Mouse (Mus musculus) erythroid progenitor cell, adult 5-6 weeks (primary cell): ENCODE results near the gene Nppb. TPM values are rescaled to one million over a fixed set of nuclear protein-coding genes. Genes with fewer than 3 reads are reported as not detected.

Source experiments
- ATAC-seq: replicated peaks from 2 replicates; pipeline ENCODE4 v1.8.0; 2016; ENCODE audit warnings: moderate number of reproducible peaks, mild to moderate bottlenecking, moderate TSS enrichment, inconsistent platforms; ENCODE audit not compliant: poor library complexity, low FRiP score, severe bottlenecking
- total RNA-seq, 2 experiments: library from RNA; stranded (forward) in 1 of 2; stranded (reverse) in 1 of 2; fragments of 150-400 nt in 1 of 2; fragments of 186-747, 209-891 nt in 1 of 2; gene quantifications; 2 replicates each; pipeline versions ENCODE4 v1.2.3 to v1.2.4; 2015 to 2017; ENCODE audit warnings: low replicate concordance in 2 of 2

The Nppb gene
- total RNA-seq, 2 experiments from 2014 or later: not detected

GRCm38 (mm10) chr4:147968816-147969215 lies 16.8 kb upstream of the Nppb start:
- no peak for ATAC-seq

DNA sequence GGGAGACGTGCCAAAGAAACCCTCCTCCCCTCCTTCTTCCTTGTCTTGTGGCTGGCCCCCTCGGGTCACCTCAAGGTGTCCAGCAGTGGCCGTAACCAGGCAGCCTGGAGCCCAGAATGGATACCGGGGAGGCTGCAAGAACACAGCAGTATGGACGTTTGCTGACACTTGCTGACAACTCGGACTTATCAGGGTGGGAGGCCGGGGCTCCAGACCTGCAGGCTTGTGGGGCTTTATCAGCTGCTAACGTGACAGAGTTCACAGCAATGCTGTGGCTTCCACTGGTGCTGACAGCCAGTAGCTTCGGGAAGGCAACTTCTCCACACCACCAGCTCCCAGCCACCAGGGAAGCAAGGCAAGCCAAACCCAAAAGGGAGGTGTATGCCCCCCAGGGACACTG lies 16.3 kb upstream of the Nppb start:
- ATAC-seq: no peak

DNA sequence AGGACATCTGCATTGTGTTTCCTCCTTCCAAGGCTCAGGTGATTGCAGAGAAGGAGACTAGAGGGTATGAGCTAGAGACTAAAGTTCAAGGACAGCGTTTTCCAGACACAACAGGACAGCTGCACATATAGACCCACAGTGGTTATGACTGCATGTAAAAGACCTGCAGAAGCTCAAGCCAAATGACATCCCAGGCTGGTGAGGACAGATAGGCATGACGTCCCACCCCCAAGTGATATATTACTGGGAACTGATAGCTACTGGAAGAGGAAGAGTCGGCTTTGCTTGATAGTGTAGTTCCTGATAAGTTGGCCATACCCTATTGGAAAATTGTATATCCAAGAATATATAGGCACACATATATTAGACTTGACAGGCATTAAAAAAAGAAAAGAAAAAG lies 9.4 kb upstream of the Nppb start:
- no peak for ATAC-seq

GRCm38 (mm10) chr4:147977726-147978125 lies 7.9 kb upstream of the Nppb start:
- ATAC-seq: no peak

GRCm38 (mm10) chr4:147978391-147978790 lies 7.2 kb upstream of the Nppb start:
- ATAC-seq: no peak

DNA sequence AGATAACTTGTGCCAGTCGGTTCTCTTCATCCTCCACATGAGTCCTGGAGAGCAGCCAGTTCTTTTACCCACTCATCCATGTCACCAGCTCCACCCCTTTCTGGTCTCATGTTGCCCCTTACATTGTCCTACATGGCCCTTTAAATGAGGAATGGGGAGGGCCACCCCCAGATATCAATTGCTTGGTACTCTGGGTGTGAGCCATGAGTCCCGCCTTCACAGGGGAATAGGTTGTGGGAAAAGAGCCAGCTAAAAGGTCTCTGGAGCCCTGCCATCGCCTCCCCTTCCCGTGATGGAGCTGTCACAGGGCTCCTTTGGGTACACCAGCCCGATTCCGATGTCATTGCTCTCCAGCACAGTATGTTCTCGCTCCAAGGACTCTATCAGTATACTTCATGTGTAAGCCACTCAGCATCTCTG lies 6.1 kb upstream of the Nppb start:
- no peak for ATAC-seq

- ATAC-seq: no peak
Observed at GRCm38 (mm10) chr4:147993571-147994095, 8.0 kb downstream of the Nppb start.

DNA sequence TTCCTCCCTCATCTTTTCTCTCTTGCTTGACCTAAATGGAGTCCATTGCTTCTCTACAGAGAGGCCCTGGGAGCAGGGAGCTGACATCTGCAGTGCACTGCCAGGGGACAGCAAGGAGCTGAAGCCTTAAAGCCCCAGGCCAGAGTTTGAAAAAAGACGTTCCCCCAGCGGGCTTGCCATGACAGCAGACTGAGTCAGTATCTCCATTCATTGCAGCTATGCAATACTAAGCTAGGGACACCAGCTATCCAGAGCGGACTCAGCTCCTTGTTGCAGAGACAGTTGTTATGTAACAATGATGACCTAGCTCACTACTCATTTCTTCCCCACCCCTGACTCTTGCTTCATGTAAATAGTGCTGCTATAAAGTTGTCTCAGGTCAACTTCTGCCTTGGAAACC lies 9.7 kb downstream of the Nppb start:
- ATAC-seq: no peak

GRCm38 (mm10) chr4:148000202-148000772 lies 14.7 kb downstream of the Nppb start, which contains the start of gene Nppa:
TSS of gene Nppa (plus strand) at chr4:148000722.
- ATAC-seq: no peak

DNA sequence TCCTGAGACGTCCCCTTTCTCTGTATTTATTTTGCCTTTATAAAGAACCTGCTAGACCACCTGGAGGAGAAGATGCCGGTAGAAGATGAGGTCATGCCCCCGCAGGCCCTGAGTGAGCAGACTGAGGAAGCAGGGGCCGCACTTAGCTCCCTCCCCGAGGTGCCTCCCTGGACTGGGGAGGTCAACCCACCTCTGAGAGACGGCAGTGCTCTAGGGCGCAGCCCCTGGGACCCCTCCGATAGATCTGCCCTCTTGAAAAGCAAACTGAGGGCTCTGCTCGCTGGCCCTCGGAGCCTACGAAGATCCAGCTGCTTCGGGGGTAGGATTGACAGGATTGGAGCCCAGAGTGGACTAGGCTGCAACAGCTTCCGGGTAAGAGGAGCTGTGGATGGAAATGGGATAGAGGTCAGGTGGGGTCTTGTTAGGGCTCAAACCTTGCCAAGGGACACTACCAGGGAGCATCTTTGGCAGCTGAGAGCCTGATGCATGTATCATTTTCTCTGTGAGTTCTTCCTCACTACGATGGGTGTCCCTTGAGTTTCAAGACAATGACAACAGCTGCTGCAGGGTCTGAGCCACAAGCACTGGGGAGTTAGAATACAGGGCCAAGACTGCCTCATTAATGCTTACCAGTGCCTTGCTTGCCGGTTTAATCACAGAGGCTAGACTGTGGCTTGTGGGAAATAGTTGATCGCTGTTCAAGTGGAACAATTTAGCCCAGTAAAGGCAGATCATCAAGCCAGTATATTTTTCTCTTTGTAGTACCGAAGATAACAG lies 15.6 kb downstream of the Nppb start:
- no peak for ATAC-seq

- ATAC-seq: no peak
Observed at GRCm38 (mm10) chr4:148001866-148002265, 16.3 kb downstream of the Nppb start.

DNA sequence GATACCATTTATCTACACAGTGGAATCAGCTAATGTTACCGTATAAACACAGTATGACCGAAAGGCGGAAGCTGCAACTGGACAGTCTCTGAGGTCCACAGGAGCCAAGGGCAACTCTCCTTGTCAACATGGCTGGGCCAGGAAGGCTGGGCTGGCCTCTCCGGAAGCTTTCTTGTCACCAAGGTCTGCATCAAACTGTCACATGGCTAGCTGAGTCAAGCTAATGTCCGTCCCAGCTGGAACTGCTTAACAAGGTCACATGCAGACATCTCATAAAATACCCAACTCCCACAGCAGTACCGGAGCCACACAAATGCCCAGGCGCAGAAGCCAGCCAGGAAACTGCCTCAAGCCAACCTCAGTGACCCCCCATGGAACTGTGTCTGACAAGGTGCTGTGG lies 18.8 kb downstream of the Nppb start:
- ATAC-seq: no peak

GRCm38 (mm10) chr4:148008412-148008811 lies 22.8 kb downstream of the Nppb start:
- ATAC-seq: no peak

- ATAC-seq: no peak
Observed at GRCm38 (mm10) chr4:148009641-148010040, 24.1 kb downstream of the Nppb start.

- ATAC-seq: no peak
Observed at GRCm38 (mm10) chr4:148011332-148011731, 25.7 kb downstream of the Nppb start.

DNA sequence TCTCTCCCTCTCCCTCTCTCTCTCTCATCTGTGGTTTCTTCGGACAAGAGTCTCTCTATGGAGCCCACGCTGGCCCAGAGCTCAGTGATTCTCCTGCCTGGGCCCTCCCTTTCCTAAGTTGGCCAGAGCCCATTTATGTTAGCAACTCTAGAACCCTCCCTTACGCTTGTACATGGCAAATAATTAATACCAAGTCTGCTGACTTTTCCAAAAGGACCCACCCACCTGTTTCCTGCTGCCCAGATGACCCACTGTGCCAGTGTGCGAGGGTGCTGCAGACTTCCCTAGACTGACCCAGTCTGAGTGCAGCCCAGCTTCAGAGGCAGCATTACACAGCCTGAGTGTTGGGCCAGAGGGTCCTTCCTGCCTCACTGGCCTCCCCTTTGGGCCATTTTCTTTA lies 26.6 kb downstream of the Nppb start:
- ATAC-seq: no peak

GRCm38 (mm10) chr4:148015418-148015817 lies 29.8 kb downstream of the Nppb start:
- ATAC-seq: no peak

GRCm38 (mm10) chr4:148016981-148017380 lies 31.4 kb downstream of the Nppb start:
- no peak for ATAC-seq

GRCm38 (mm10) chr4:148018410-148018809 lies 32.8 kb downstream of the Nppb start:
- no peak for ATAC-seq

DNA sequence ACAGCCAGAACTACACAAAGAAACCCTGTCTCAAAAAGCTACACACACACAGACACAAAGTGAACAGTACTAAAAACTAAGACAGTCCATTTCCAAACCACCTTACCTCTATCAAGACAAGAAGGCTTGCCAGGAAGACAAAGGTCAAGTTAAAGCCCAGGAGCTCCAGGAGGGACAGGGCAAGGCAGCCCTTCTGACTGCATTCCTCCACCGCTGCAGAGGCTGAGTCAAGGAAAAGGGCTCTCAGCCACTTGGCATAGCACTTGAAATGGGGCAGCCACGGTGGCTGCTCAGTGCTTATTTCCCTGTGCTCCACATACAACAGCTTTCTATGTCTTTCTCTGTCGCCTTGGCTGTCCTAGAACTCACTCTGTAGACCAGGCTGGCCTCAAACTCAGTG lies 38.4 kb downstream of the Nppb start:
- ATAC-seq: no peak

DNA sequence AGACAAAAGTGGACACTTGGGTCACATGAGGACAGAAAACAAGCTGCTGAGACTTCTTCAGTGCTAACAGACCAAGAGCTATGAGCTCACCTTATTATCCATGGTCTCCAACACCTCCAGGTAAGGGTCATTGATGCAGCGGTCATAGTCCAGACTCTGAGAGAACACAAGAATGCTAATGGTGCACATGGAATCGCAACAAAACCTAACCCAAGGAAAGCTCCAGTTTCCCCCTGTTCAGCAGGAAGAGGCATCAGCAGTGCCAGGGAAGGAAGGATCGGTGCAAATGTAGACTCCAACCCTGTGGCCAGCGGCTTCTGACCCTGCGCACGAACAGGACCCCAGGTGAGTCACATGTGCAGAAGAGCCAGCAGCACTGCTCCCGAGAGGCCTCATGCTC lies 43.7 kb downstream of the Nppb start:
- no peak for ATAC-seq
